Mouse (Mus musculus): ENCODE results near the gene Insc.
A peak's percentile ranks its signal among the peaks of the same experiment; 100 is the strongest.

Insc gene

GRCm38 (mm10) chr7:114827360-114827759 lies 83.9 kb downstream of the Insc start:
- DNase-seq (ENCODE audit: low read depth, low spot score): no peak

GRCm38 (mm10) chr7:114832257-114832940 lies 88.9 kb downstream of the Insc start:
- no peak for DNase-seq (ENCODE audit: low read depth, low spot score)

- DNase-seq (ENCODE audit: low read depth, low spot score): no peak
These were observed 91.0 kb downstream of the Insc start for GRCm38 (mm10) chr7:114834504-114834903.

- no peak for DNase-seq (ENCODE audit: low read depth, low spot score)
These were observed 93.8 kb downstream of the Insc start for GRCm38 (mm10) chr7:114837268-114837667.

GRCm38 (mm10) chr7:114840029-114840745 lies 96.7 kb downstream of the Insc start:
- DNase-seq (ENCODE audit: low read depth, low spot score): no peak

- peak; percentile 24 for DNase-seq (ENCODE audit: low read depth, low spot score)
These were observed 99.2 kb downstream of the Insc start for GRCm38 (mm10) chr7:114842644-114843211.

- DNase-seq (ENCODE audit: low read depth, low spot score): no peak
These were observed 103.7 kb downstream of the Insc start for GRCm38 (mm10) chr7:114847179-114847578.

GRCm38 (mm10) chr7:114852387-114852786 lies 108.9 kb downstream of the Insc start:
- no peak for DNase-seq (ENCODE audit: low read depth, low spot score)

- no peak for DNase-seq (ENCODE audit: low read depth, low spot score)
These were observed 110.7 kb downstream of the Insc start for GRCm38 (mm10) chr7:114854169-114854568.

- DNase-seq (ENCODE audit: low read depth, low spot score): no peak
These were observed 117.5 kb downstream of the Insc start for GRCm38 (mm10) chr7:114860858-114861523.

GRCm38 (mm10) chr7:114873315-114874012 lies 130.0 kb downstream of the Insc start:
- DNase-seq (ENCODE audit: low read depth, low spot score): no peak

GRCm38 (mm10) chr7:114874032-114874441 lies 130.5 kb downstream of the Insc start:
- peak; percentile 79 for DNase-seq (ENCODE audit: low read depth, low spot score)

GRCm38 (mm10) chr7:114874579-114874978 lies 131.1 kb downstream of the Insc start:
- DNase-seq (ENCODE audit: low read depth, low spot score): no peak

GRCm38 (mm10) chr7:114883602-114884001 lies 140.1 kb downstream of the Insc start:
- no peak for DNase-seq (ENCODE audit: low read depth, low spot score)

GRCm38 (mm10) chr7:114886933-114887332 lies 143.4 kb downstream of the Insc start:
- DNase-seq (ENCODE audit: low read depth, low spot score): peak; percentile 24

GRCm38 (mm10) chr7:114890215-114890614 lies 146.7 kb downstream of the Insc start:
- DNase-seq (ENCODE audit: low read depth, low spot score): no peak

GRCm38 (mm10) chr7:114892618-114893257 lies 149.2 kb downstream of the Insc start:
- peak; percentile 73 for DNase-seq (ENCODE audit: low read depth, low spot score)

- no peak for DNase-seq (ENCODE audit: low read depth, low spot score)
These were observed 150.4 kb downstream of the Insc start for GRCm38 (mm10) chr7:114893889-114894288.

GRCm38 (mm10) chr7:114896966-114897697 lies 153.6 kb downstream of the Insc start:
- DNase-seq (ENCODE audit: low read depth, low spot score): peak; percentile 39
